Mouse (Mus musculus) thymus, postnatal 4 days (tissue): Measurements from ENCODE around the gene Depdc1b.

ENCODE experiments used
- DNase-seq: peaks from one replicate; pipeline ENCODE4 v3.0.0; 2021

Gene Depdc1b

DNA sequence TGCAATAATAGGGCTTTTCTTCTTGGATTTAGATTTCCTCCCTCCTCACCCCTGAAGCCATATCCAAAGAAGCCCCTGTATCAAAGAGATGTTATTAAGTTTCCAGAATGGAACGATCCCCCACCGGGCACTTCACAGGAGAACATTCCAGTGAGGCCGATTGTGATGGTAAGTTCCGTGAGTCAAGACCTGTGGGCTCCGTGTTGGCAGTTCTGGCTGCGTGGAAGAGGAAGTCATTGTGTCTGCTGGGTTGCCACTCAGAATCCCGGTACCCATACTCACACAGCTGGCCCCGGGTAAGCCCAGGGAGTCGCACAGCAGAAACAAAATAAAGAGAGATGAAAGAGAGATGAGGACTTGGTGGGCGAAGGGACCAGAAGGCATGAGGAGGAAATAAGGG lies 41.2 kb downstream of the Depdc1b start:
- no peak for DNase-seq

DNA sequence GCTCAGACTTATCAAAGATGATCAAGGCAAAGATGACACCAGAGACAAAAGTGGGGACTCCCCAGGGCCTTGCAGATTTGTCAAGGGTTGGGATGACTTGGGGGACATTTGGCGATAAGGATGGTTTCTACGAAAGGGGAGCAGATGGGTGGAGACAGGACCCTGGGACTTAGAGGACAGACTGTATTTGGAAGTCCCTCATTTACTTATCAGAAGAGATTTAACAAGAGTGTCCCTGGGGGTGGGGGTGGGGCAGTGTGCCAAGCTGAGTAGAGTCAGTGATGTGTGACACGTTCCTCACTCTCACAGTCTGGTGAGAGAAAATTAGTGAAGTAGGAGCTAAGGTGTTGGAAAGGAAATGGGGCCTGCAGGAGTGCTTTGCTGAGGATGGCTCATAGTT lies 42.1 kb downstream of the Depdc1b start:
- DNase-seq = no peak

- no peak for DNase-seq
Observed at GRCm38 (mm10) chr13:108367496-108367895, 51.4 kb downstream of the Depdc1b start.

DNA sequence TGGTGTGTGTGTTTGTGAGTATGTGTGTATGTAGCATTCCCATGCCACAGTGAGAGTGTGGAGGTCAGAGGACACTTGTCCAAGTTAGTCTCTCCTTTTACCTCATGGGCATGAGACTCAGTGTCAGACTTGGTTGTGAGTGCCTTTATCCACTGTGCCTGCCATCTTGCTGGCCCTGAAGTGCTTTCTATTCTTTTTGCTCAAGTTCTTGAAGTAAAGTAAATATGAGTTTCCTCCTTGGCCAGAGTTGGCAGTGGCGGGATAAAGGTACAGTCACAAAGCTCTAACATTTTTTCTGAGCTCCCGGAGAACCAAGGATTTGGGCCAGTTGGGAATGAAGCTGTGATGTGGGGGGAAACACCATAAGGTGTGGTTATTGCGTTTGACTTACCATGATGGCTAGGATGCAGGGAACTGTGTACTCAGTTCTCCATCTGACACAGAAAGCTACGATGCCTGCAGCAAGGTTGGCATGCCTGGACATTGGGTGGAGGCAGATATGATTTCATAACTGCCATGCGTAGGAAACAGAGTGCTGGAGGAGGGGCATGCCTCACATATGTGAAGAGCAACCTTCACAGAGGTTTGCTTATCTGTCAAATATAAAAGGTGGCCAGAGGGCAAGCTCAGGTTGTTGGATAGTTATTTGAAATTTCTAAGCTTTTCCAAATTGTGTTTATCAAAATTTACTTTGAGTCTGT lies 54.3 kb downstream of the Depdc1b start:
- no peak for DNase-seq

DNA sequence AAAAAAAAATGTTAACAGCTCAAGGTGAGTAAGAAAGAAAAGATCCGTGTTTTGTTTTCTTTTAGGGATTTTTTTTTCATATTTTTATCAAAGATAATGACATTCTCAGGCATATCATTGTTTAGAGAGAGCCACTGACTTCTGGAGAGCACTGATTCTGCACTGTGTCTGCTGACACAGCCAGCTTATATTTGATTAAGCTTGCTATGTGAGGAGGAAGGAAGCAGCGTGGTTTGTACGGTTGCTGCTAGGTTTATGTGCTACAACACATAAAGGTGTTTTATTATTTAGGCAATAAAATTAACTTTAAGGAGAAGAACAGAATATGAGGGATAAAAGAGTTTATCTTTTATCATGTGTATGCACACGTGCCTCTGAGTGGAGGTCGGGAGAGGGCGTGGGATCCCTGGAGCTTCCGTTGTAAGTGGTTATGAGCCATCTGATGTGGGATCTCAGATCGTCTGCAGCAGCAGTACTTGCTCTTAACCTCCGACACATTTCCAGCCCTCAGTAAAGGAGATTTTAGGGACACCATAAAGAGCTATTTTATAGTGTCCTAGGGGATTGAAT lies 55.3 kb downstream of the Depdc1b start:
- DNase-seq = no peak

DNA sequence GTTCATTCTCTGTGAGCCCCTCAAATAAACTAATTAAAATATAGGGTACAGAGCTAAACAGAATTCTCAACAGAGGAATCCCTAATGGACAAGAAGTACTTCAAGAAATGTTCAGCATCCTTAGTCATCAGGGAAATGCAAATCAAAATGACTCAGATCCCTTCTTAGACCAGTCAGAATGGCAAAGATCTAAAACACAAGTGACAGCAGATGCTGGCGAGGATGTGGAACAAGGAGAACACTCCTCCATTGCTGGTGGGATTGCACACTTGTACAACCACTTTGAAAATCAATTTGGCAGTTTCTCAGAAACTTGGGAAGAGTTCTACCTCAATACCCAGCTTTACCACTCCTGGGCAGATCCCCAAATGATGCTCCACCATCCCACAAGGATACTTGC lies 57.1 kb downstream of the Depdc1b start:
- no peak for DNase-seq

GRCm38 (mm10) chr13:108376637-108377036 lies 60.5 kb downstream of the Depdc1b start:
- DNase-seq = no peak

- DNase-seq = no peak
Observed at GRCm38 (mm10) chr13:108381161-108381560, 65.0 kb downstream of the Depdc1b start.

- no peak for DNase-seq
Observed at GRCm38 (mm10) chr13:108383051-108383450, 66.9 kb downstream of the Depdc1b start.

DNA sequence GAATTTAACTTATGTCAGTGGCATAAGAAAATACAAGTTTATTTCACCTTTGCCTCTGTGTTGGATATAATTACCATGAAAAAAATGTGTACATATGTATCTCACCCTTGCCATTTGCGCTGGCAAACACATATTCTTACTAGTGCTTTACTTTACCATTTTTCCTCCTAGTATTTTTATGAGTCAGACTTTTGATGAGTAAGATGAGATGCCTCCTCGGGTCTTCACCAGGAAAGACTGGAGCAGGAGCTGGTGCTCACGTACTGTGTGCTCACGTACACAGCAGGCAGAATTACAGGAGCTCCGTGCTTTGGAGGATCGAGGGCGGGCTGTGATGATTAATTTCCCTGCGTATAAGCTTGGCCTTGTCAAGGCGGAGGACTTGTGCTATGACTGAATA lies 69.9 kb downstream of the Depdc1b start:
- DNase-seq = no peak

GRCm38 (mm10) chr13:108390565-108390964 lies 74.4 kb downstream of the Depdc1b start:
- peak; percentile 52 for DNase-seq

DNA sequence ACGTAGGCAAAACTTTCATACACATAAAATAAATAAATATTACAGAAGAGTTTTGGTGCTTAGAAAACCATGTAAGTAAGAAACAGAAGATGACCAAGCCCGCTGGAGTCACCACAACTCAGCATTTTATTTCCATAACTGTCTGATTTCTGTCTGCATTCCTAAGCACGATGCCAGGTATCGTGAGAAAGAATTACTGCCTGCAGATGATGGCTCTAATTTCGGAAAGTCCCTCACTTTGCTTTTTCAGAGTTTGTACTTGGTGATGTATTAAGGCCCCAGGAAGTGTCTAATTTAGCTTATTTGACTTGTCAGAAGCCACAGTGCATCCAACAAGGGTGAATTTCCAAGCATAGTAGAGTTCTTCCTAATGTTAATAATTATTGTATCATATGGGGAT lies 87.1 kb downstream of the Depdc1b start:
- DNase-seq = no peak

GRCm38 (mm10) chr13:108404372-108404771 lies 88.2 kb downstream of the Depdc1b start:
- DNase-seq = no peak

DNA sequence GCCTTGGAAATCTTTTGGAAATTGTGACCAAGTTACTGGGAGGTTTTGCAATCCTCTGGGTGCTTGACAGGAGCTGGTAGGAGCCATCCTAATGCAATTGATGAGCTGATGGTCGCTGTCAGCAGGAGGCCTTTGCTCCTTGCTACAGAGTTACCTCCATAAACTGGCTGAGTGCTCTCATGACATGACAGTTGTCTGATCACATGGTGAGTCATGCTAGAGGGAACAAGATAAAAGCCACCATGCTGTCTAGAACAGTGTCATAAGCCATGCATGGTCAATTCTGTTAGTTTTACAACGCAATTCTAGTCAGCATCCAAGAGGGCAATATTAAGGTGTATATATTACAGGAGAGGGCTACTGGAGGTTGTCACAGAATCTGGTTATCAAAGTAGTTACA lies 99.3 kb downstream of the Depdc1b start:
- DNase-seq = no peak

DNA sequence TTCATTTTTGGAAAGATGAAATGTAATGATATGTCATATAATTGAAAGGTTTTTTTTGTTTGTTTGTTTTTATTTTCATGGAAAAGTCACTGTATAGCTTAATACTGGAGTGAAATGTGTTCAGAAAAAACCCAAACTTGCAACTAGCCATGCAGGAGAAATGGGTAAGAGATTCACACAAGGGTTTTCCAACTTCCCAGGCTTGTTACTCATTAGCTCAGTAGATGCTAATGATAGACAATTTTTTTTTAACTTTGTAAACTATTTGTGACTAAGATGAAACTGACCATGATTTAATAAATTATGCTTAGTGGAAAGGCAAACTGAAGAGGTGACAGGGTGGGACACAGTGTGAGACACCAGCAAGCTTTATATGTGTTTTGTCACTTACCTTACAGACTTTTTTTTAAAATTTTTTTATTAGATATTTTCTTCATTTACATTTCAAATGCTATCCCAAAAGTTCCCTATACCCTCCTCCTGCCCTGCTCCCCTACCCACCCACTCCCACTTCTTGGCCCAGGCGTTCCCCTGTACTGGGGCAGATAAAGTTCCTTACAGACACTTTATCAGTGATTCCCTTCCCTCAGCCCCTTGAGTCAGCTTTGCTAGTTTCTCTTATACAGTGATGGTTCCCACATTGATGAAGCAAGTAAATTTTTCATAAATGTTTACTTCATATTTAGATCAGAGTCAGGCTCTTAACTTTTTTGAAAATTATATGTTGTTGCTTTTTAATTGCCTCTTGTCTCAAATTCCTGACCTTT lies 102.8 kb downstream of the Depdc1b start:
- no peak for DNase-seq

DNA sequence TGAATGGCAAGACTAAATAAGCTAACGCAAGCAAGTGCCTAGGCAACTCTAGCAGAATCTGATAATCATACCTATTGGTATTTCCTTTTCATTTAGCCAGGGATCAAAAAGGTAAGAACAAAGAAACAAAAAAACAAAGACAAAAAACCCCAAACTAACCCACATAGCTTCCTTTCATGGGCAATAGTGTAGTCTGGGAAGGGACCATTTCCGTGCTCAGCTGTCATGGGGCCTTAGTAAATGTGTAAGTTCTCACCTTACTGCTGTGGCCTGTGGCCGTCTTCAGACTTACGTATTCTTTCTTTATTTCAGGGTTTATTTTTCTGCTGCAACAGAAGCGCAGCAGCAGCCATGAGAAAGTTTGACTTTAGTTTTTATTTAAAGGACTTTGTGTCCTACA lies 110.2 kb downstream of the Depdc1b start:
- no peak for DNase-seq

DNA sequence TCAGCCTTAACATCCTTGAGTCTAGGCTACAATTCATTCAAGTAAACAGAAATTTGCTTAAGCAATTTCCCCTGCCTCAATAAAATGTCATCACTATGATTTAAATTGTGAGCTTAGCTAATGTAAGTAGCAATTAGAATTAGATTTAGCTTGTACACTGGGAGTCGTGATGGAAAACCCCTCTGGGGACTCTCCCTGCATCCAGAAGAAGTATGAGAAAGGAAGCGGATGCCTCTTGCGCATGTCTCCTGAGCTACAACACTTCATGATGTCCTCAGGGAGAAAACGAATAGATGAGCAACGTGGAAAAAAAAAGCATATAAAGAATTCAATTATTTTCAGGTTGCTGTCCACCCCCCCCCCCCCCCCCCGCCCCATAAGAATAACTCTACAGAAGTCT lies 112.7 kb downstream of the Depdc1b start:
- DNase-seq = no peak

GRCm38 (mm10) chr13:108429623-108430022 lies 113.5 kb downstream of the Depdc1b start:
- DNase-seq = no peak

GRCm38 (mm10) chr13:108431776-108432175 lies 115.6 kb downstream of the Depdc1b start:
- DNase-seq = no peak

DNA sequence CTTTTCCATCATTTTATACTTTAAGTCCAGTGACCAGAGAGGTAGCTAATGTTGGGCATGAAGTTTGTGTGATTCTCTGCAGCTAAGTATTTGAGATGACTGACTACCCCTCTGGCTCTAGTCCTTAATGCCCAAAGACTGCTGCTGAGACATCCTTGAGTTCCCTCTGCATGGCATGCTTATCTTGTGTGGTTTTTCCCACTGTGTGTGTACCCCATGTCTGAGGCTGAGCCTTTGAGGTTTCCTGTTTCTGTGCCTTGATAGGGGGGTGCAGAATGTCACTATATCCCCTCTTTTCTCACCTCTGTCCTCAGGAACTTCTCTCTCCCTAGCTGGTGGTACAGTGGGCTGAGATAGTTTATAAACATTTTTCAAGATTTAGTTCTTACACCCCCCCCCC lies 119.6 kb downstream of the Depdc1b start:
- DNase-seq = no peak

DNA sequence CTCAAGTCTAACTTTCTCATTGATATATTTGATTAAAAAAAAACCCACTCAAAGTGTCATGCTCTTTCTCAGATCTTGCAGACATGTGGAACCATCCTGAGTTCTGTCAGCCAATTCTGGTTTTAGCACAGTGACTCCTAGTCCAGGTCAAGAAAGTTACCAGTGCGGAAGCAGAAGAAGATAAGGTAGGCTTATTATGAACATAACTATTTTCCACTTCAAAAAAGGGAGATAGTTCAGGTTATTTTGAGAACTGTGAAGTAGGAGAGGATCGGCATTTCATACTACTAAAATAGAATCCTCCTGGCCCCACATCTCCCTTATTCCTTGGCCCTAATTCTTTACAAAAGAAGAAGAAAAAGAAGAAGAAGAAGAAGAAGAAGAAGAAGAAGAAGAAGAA lies 121.3 kb downstream of the Depdc1b start:
- no peak for DNase-seq

DNA sequence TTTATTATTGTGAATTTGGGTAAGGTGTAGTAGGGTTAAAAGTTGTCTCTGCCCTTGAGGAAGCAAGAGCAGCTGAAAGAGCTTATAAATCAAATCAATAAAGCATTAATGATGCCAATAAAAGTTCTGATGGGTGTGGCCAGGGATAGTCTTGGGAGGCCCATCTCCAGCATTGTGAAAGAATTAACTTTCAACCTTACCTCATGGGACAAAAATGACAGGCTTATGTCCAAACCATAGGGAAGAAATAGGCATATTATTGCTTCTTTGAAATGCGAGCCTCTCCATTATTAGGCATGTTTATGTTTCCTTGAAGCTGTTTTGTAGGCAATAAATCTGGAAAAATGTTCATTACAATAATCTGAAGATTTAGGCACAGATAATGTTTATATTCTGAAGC lies 122.9 kb downstream of the Depdc1b start:
- no peak for DNase-seq

DNA sequence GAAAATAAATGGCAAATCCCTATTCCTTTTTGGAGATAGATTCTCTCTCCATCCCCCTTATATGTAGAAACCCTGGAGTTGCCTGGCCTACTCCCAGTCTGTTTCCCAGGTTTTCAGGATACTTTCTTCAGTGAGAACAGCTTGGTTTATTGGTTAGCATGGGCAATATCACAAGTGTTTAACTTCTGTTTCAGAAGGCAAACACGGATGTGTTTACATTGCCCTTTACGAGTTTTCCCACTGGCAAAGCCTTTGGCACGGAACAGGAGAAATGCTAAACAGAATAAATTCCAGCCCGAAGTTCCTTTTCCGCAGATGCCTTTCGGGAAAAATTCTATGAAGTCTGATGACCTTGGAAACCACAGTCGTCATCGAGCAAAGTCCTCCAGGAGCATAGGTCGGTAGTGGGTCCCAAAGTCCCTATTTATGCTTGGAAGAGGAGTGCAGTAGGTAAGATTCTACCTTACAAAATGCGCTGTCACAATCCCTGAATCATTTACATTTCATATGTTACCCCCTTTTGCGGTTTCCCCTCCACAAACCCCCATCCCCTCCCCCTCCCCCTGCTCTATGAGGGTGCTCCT lies 132.3 kb downstream of the Depdc1b start:
- no peak for DNase-seq
